Mouse (Mus musculus) limb, embryonic 10.5 days (tissue): ENCODE results near the gene Wbp1. TPM values are rescaled to one million over a fixed set of nuclear protein-coding genes. Genes with fewer than 3 reads are reported as not detected.

Experiments used
- DNase-seq: peaks from one replicate; pipeline ENCODE4 v3.0.0-alpha.2; 2017; ENCODE audit warnings: low spot score
- H3K27ac ChIP-seq: fragments of 300-500 bp; sonication (generic); 2 replicates; pipeline ENCODE4 v1.5.1; 2016; ENCODE audit warnings: mild to moderate bottlenecking
- H3K27me3 ChIP-seq: fragments of 300-500 bp; sonication (generic); 2 replicates; pipeline ENCODE4 v1.6.1; 2016; ENCODE audit warnings: low read depth, mild to moderate bottlenecking; ENCODE audit not compliant: poor library complexity, severe bottlenecking
- H3K36me3 ChIP-seq: fragments of 300-500 bp; sonication (generic); 2 replicates; pipeline ENCODE4 v1.6.1; 2016; ENCODE audit warnings: mild to moderate bottlenecking, moderate library complexity
- H3K4me1 ChIP-seq: fragments of 300-500 bp; sonication (generic); 2 replicates; pipeline ENCODE4 v1.6.1; 2016
- H3K4me3 ChIP-seq: fragments of 300-500 bp; sonication (generic); 2 replicates; pipeline ENCODE4 v1.5.1; 2016; ENCODE audit warnings: mild to moderate bottlenecking, moderate library complexity
- H3K9me3 ChIP-seq: fragments of 300-500 bp; sonication (generic); replicated peaks from 2 replicates; pipeline ENCODE4 v1.6.1; 2016; ENCODE audit warnings: mild to moderate bottlenecking
- WGBS: fragments of 180-500 bp; shearing (Covaris S2); methylation state at CpG from one replicate; pipeline ENCODE4 v1.1.7; 2016; 5-methylcytosine and 5-hydroxymethylcytosine counted together
- polyA plus RNA-seq: library from polyadenylated mRNA; unstranded; fragments of >200 nt; fragmentation: Nextera tagmentation; extraction: Ambion mirVana; gene quantifications from 2 replicates; pipeline ENCODE4 v1.2.1, GENCODE M21; 2016

The Wbp1 gene
- polyA plus RNA-seq, 1 experiment from 2014 or later = 188 TPM

GRCm38 (mm10) chr6:83121863-83122710, 728 bp upstream of the Wbp1 start:
- Histone ChIP-seq H3K4me1 (peaks cover 51% of the 10 kb centered on the region), H3K9me3 (no peaks in the 10 kb centered on the region)

GRCm38 (mm10) chr6:83119734-83120051, 1.7 kb downstream of the Wbp1 start:
- Histone ChIP-seq H3K27me3 (no peaks in the 10 kb centered on the region), H3K27ac (peak overlapping the region; percentile 99), H3K36me3 (peaks cover 41% of the 10 kb centered on the region), H3K4me3 (peak overlapping the region; percentile 71), H3K4me1 (peaks cover 63% of the 10 kb centered on the region), H3K9me3 (no peaks in the 10 kb centered on the region)
- 88% methylated on average over 7 of the region's 7 CpGs for WGBS
- peak; percentile 39 for DNase-seq

More at GRCm38 (mm10) chr6:83121863-83122710, 728 bp upstream of the Wbp1 start:
- 2% methylated on average over 52 of the region's 52 CpGs for WGBS
- H3K36me3 ChIP-seq = peaks cover 35% of the 10 kb centered on the region
- peak overlapping the region; percentile 71 for H3K4me3 ChIP-seq
- H3K27ac ChIP-seq = peak overlapping the region; percentile 99
- no peaks in the 10 kb centered on the region for H3K27me3 ChIP-seq
- no peak for DNase-seq

- peak; percentile 27 for DNase-seq
- H3K36me3 ChIP-seq = peaks cover 41% of the 10 kb centered on the region
- peaks cover 63% of the 10 kb centered on the region for H3K4me1 ChIP-seq
- H3K4me3 ChIP-seq = peak overlapping the region; percentile 14; the same call in 1 of the 2 replicates
- no peaks in the 10 kb centered on the region for H3K9me3 ChIP-seq
- H3K27me3 ChIP-seq = no peaks in the 10 kb centered on the region
- peak overlapping the region; percentile 99 for H3K27ac ChIP-seq
- WGBS = 89% methylated on average over 14 of the region's 14 CpGs
Observed at GRCm38 (mm10) chr6:83118825-83119733, 2.3 kb downstream of the Wbp1 start.

GRCm38 (mm10) chr6:83118369-83118768, 3.0 kb downstream of the Wbp1 start:
- Histone ChIP-seq H3K9me3 (no peaks in the 10 kb centered on the region), H3K27ac (no peak overlapping the region)
- WGBS = 88% methylated on average over 11 of the region's 11 CpGs

GRCm38 (mm10) chr6:83117616-83118015, 3.7 kb downstream of the Wbp1 start:
- Histone ChIP-seq H3K27me3 (no peaks in the 10 kb centered on the region), H3K4me1 (peaks cover 50% of the 10 kb centered on the region), H3K36me3 (peaks cover 37% of the 10 kb centered on the region), H3K9me3 (no peaks in the 10 kb centered on the region), H3K27ac (no peak overlapping the region), H3K4me3 (peak overlapping the region; percentile 83; the same call in 1 of the 2 replicates)
- no peak for DNase-seq
- WGBS = 93% methylated on average over 13 of the region's 13 CpGs

More at GRCm38 (mm10) chr6:83118369-83118768, 3.0 kb downstream of the Wbp1 start:
- DNase-seq = no peak
- Histone ChIP-seq H3K36me3 (peaks cover 41% of the 10 kb centered on the region), H3K4me3 (no peak overlapping the region), H3K4me1 (peaks cover 56% of the 10 kb centered on the region), H3K27me3 (no peaks in the 10 kb centered on the region)

- Histone ChIP-seq H3K4me3 (peak overlapping the region; percentile 83), H3K9me3 (no peaks in the 10 kb centered on the region), H3K36me3 (peaks cover 37% of the 10 kb centered on the region), H3K27ac (no peak overlapping the region), H3K27me3 (no peaks in the 10 kb centered on the region), H3K4me1 (peaks cover 45% of the 10 kb centered on the region)
- 91% methylated on average over 4 of the region's 4 CpGs for WGBS
- no peak for DNase-seq
Observed at GRCm38 (mm10) chr6:83117165-83117438, 4.3 kb downstream of the Wbp1 start.

- DNase-seq = no peak
- Histone ChIP-seq H3K9me3 (no peaks in the 10 kb centered on the region), H3K4me1 (peaks cover 44% of the 10 kb centered on the region), H3K27ac (peak overlapping the region; percentile 93; the same call in 1 of the 2 replicates), H3K27me3 (no peaks in the 10 kb centered on the region), H3K4me3 (peak overlapping the region; percentile 83), H3K36me3 (peaks cover 37% of the 10 kb centered on the region)
- WGBS = 82% methylated on average over 11 of the region's 11 CpGs
Observed at GRCm38 (mm10) chr6:83116373-83117164, 4.8 kb downstream of the Wbp1 start.

GRCm38 (mm10) chr6:83115682-83116372, 5.5 kb downstream of the Wbp1 start:
- Histone ChIP-seq H3K4me1 (peaks cover 44% of the 10 kb centered on the region), H3K27me3 (no peaks in the 10 kb centered on the region)
- no peak for DNase-seq

GRCm38 (mm10) chr6:83115011-83115671, 6.2 kb downstream of the Wbp1 start, which contains the start of gene Mogs:
Gene Mogs (plus strand): TSS chr6:83115496.
- WGBS = 1% methylated on average over 58 of the region's 58 CpGs
- peaks cover 40% of the 10 kb centered on the region for H3K4me1 ChIP-seq
- H3K27ac ChIP-seq = peak within 1 kb of the TSS; percentile 93

More at GRCm38 (mm10) chr6:83115682-83116372, 5.5 kb downstream of the Wbp1 start:
- peaks cover 40% of the 10 kb centered on the region for H3K36me3 ChIP-seq
- peak overlapping the region; percentile 93 for H3K27ac ChIP-seq
- H3K4me3 ChIP-seq = peak overlapping the region; percentile 83
- 3% methylated on average over 48 of the region's 48 CpGs for WGBS
- no peaks in the 10 kb centered on the region for H3K9me3 ChIP-seq

GRCm38 (mm10) chr6:83111510-83112136, 9.7 kb downstream of the Wbp1 start:
- Histone ChIP-seq H3K4me1 (peaks cover 46% of the 10 kb centered on the region), H3K36me3 (peaks cover 12% of the 10 kb centered on the region), H3K27ac (no peak overlapping the region), H3K4me3 (no peak overlapping the region), H3K9me3 (no peaks in the 10 kb centered on the region), H3K27me3 (no peaks in the 10 kb centered on the region)
- DNase-seq = no peak
- WGBS = 89% methylated on average over 4 of the region's 4 CpGs

More at GRCm38 (mm10) chr6:83115011-83115671, 6.2 kb downstream of the Wbp1 start, which contains the start of gene Mogs:
- DNase-seq = peak; percentile 97
- Histone ChIP-seq H3K27me3 (no peaks in the 10 kb centered on the region), H3K36me3 (peaks cover 47% of the 10 kb centered on the region), H3K4me3 (peak within 1 kb of the TSS; percentile 83), H3K9me3 (no peaks in the 10 kb centered on the region)
